Mouse (Mus musculus) hindbrain, postnatal 0 days (tissue): ENCODE data around the gene Rora. TPM values are rescaled to one million over a fixed set of nuclear protein-coding genes. Genes with fewer than 3 reads are reported as not detected.

Experiments
- ATAC-seq: fragments of 200-750 bp; cut with Nextera tagmentation; 2 replicates; pipeline ENCODE4 v1.8.0; 2017; ENCODE audit warnings: mild to moderate bottlenecking, moderate TSS enrichment, moderate library complexity
- DNase-seq: peaks from one replicate; pipeline ENCODE4 v3.0.0-alpha.2; 2015; ENCODE audit warnings: low spot score
- H3K27ac ChIP-seq: fragments of 300-500 bp; sonication (generic); 2 replicates; pipeline ENCODE4 v1.5.1; 2014; ENCODE audit warnings: mild to moderate bottlenecking
- H3K27me3 ChIP-seq: fragments of 300-500 bp; sonication (generic); 2 replicates; pipeline ENCODE4 v1.6.1; 2014; ENCODE audit warnings: low read length, mixed read lengths; ENCODE audit not compliant: insufficient read depth
- H3K36me3 ChIP-seq: fragments of 300-500 bp; sonication (generic); 2 replicates; pipeline ENCODE4 v1.6.1; 2014; ENCODE audit warnings: low read length, mixed read lengths; ENCODE audit not compliant: insufficient read depth
- H3K4me1 ChIP-seq: fragments of 300-500 bp; sonication (generic); 2 replicates; pipeline ENCODE4 v1.6.1; 2014; ENCODE audit warnings: antibody characterized with exemption, low read length, mixed read lengths; ENCODE audit not compliant: insufficient read depth
- H3K4me2 ChIP-seq: fragments of 300-500 bp; sonication (generic); 2 replicates; pipeline ENCODE4 v1.6.1; 2014; ENCODE audit warnings: low read depth, mild to moderate bottlenecking, low read length, moderate library complexity, mixed read lengths
- H3K4me3 ChIP-seq: fragments of 300-500 bp; sonication (generic); 2 replicates; pipeline ENCODE4 v1.5.1; 2014; ENCODE audit warnings: low read length
- H3K9ac ChIP-seq: fragments of 300-500 bp; sonication (generic); replicated peaks from 2 replicates; pipeline ENCODE4 v1.6.1; 2014; ENCODE audit warnings: mild to moderate bottlenecking, low read length, moderate library complexity, mixed read lengths
- H3K9me3 ChIP-seq: fragments of 300-500 bp; sonication (generic); 2 replicates; pipeline ENCODE4 v1.6.1; 2016; ENCODE audit warnings: low read length, mixed read lengths
- CTCF ChIP-seq: IDR thresholded peaks from 2 replicates; pipeline ENCODE4 v1.5.1; 2016; ENCODE audit warnings: antibody characterized with exemption, control low read depth, low read depth
- WGBS: fragments of 180-500 bp; shearing (Covaris S2); extraction: QIAGEN DNeasy Blood & Tissue Kit; methylation state at CpG from one replicate; pipeline ENCODE4 v1.1.7; 2014; 5-methylcytosine and 5-hydroxymethylcytosine counted together
- polyA plus RNA-seq: library from polyadenylated mRNA; unstranded; fragments of >200 nt; fragmentation: Nextera tagmentation; extraction: Ambion mirVana; gene quantifications from 2 replicates; pipeline ENCODE4 v1.2.1, GENCODE M21; 2015
- total RNA-seq: library from RNA; depleted of rRNA; stranded (reverse); fragments of >200 nt; gene quantifications from 2 replicates; pipeline ENCODE4 v1.2.3, GENCODE M21; 2014

Rora gene
- total and polyA plus RNA-seq, 2 experiments from 2014 or later = 27.5 to 59.4 TPM

DNA sequence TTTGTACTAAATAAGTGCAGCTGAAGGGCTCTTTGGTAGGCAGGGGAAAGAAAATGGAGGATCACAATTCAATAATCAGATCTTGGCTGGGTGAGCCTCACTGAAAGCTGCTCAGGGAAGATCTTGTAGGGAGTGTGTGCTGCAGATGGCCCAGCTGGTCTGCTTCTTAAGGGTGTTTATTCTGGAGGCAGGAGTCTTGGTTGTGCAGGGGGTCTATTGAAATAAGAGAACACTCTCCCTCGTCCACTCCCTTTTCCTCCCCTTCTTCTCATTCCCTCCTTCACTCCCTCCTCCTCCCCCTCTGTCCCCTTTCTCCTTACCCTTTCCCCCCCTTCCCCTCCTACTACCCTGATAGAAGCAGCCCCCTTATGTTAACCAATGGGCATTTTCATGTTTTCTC is 167.8 kb downstream of the Rora start:
- 48% methylated on average over 1 of the region's 1 CpGs for WGBS
- no peaks in the 10 kb centered on the region for H3K36me3 ChIP-seq
- no peak overlapping the region for H3K27ac ChIP-seq
- no peak for TF ChIP-seq CTCF
- DNase-seq = no peak
- H3K27me3 ChIP-seq = no peaks in the 10 kb centered on the region
- H3K4me1 ChIP-seq = 0 out of 2 replicates have a peak, but pooled peaks cover 4% of the 10 kb centered on the region
- no peak for ATAC-seq
- no peaks in the 10 kb centered on the region for H3K9me3 ChIP-seq
- H3K4me3 ChIP-seq = no peak overlapping the region
- no peak overlapping the region for H3K9ac ChIP-seq
- H3K4me2 ChIP-seq = no peak overlapping the region

DNA sequence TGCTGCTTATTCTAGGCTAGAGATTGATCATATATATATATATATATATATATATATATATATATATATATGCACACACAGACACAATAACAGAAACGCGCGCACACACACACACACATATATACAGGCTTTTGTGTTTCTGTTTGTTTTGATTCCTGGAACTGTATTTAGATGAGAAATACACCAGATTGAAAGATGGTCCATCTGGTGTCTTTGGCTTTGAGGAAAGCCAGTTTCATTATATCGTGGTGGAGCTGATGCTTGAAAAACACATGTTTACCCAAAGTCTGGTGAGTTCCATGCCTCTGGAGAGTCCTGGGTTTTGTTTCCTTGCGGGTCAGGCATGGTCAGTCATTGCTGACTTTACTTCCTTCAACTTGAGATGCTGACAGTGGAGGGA is 169.7 kb downstream of the Rora start:
- H3K27me3 ChIP-seq = no peaks in the 10 kb centered on the region
- no peak overlapping the region for H3K4me2 ChIP-seq
- 81% methylated on average over 5 of the region's 5 CpGs for WGBS
- no peak for TF ChIP-seq CTCF
- H3K4me3 ChIP-seq = no peak overlapping the region
- H3K9me3 ChIP-seq = no peaks in the 10 kb centered on the region
- DNase-seq (no peak), ATAC-seq (no peak)
- H3K4me1 ChIP-seq = 0 out of 2 replicates have a peak, but pooled peaks cover 4% of the 10 kb centered on the region
- H3K27ac ChIP-seq = no peak overlapping the region
- H3K9ac ChIP-seq = no peak overlapping the region
- H3K36me3 ChIP-seq = no peaks in the 10 kb centered on the region

GRCm38 (mm10) chr9:68825107-68825506 is 171.5 kb downstream of the Rora start:
- WGBS = 78% methylated on average over 4 of the region's 4 CpGs
- H3K27me3 ChIP-seq = no peaks in the 10 kb centered on the region

GRCm38 (mm10) chr9:68825841-68826240 is 172.3 kb downstream of the Rora start:
- Histone ChIP-seq H3K4me3 (no peak overlapping the region), H3K4me1 (no peaks in the 10 kb centered on the region), H3K27ac (no peak overlapping the region), H3K4me2 (no peak overlapping the region), H3K9me3 (no peaks in the 10 kb centered on the region), H3K27me3 (no peaks in the 10 kb centered on the region), H3K9ac (no peak overlapping the region), H3K36me3 (no peaks in the 10 kb centered on the region)
- DNase-seq = no peak
- WGBS = 92% methylated on average over 3 of the region's 3 CpGs
- no peak for ATAC-seq
- no peak for TF ChIP-seq CTCF

More at GRCm38 (mm10) chr9:68825107-68825506, 171.5 kb downstream of the Rora start:
- Histone ChIP-seq H3K9me3 (no peaks in the 10 kb centered on the region), H3K4me1 (0 out of 2 replicates have a peak, but pooled peaks cover 4% of the 10 kb centered on the region), H3K27ac (no peak overlapping the region), H3K4me2 (no peak overlapping the region), H3K36me3 (no peaks in the 10 kb centered on the region), H3K9ac (no peak overlapping the region), H3K4me3 (no peak overlapping the region)
- ATAC-seq = no peak
- no peak for DNase-seq
- no peak for TF ChIP-seq CTCF

- H3K9ac ChIP-seq = no peak overlapping the region
- H3K27me3 ChIP-seq = no peaks in the 10 kb centered on the region
- ATAC-seq = no peak
- H3K4me2 ChIP-seq = no peak overlapping the region
- no peaks in the 10 kb centered on the region for H3K4me1 ChIP-seq
- no peaks in the 10 kb centered on the region for H3K36me3 ChIP-seq
- no peak overlapping the region for H3K4me3 ChIP-seq
- TF ChIP-seq CTCF = no peak
- 74% methylated on average over 3 of the region's 3 CpGs for WGBS
- DNase-seq = no peak
- H3K9me3 ChIP-seq = no peaks in the 10 kb centered on the region
- no peak overlapping the region for H3K27ac ChIP-seq
Measured at GRCm38 (mm10) chr9:68827441-68827840, 173.9 kb downstream of the Rora start.

DNA sequence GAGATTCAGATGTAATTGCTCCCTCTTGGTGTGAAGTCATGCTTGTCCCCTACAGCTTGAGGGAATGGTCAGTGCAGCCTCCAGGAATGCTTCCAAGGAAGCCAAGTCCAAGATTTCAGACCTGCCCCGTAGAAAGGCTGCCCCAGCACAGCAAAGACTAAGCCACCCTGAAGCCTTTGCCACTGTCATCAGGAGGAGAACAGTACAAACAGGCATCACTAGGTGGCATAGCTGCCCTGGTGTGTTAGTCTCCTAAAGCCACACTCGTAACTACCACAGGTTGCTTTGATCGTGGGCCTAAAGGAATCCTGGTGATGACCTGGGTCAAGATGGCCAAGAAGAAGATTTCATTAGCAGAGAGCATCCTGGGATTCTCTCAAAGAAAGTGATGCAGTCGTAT is 176.3 kb downstream of the Rora start:
- ATAC-seq (no peak), DNase-seq (peak; percentile 40)
- no peak overlapping the region for H3K27ac ChIP-seq
- no peaks in the 10 kb centered on the region for H3K27me3 ChIP-seq
- H3K36me3 ChIP-seq = no peaks in the 10 kb centered on the region
- peak; percentile 67 for TF ChIP-seq CTCF
- WGBS = 59% methylated on average over 4 of the region's 4 CpGs
- H3K4me1 ChIP-seq = no peaks in the 10 kb centered on the region
- H3K4me2 ChIP-seq = no peak overlapping the region
- no peak overlapping the region for H3K9ac ChIP-seq
- H3K4me3 ChIP-seq = no peak overlapping the region
- H3K9me3 ChIP-seq = no peaks in the 10 kb centered on the region

GRCm38 (mm10) chr9:68833323-68833722 is 179.7 kb downstream of the Rora start:
- H3K27me3 ChIP-seq = no peaks in the 10 kb centered on the region
- no peaks in the 10 kb centered on the region for H3K9me3 ChIP-seq
- no peak overlapping the region for H3K4me3 ChIP-seq
- no peak overlapping the region for H3K9ac ChIP-seq
- H3K4me2 ChIP-seq = no peak overlapping the region
- TF ChIP-seq CTCF = no peak
- no peak for ATAC-seq
- no peaks in the 10 kb centered on the region for H3K4me1 ChIP-seq
- no peaks in the 10 kb centered on the region for H3K36me3 ChIP-seq
- no peak overlapping the region for H3K27ac ChIP-seq
- 89% methylated on average over 6 of the region's 6 CpGs for WGBS
- no peak for DNase-seq
